Mouse (Mus musculus) common myeloid progenitor, adult 5-6 weeks (primary cell): ENCODE measurements around the gene Smad9. TPM values are rescaled to one million over a fixed set of nuclear protein-coding genes. Genes with fewer than 3 reads are reported as not detected.
A peak's percentile ranks its signal among the peaks of the same experiment; 100 is the strongest.

Experiments used
- ATAC-seq: replicated peaks from 2 replicates; pipeline ENCODE4 v1.8.0; 2016; ENCODE audit warnings: low read depth, mild to moderate bottlenecking, moderate TSS enrichment, inconsistent platforms; ENCODE audit not compliant: poor library complexity, severe bottlenecking
- total RNA-seq: library from RNA; stranded (forward); fragments of 200-1000, 187-1606 nt; gene quantifications from 2 replicates; pipeline ENCODE4 v1.2.3, GENCODE M21; 2017

Gene Smad9
- total RNA-seq, 1 experiment from 2014 or later = not detected

DNA sequence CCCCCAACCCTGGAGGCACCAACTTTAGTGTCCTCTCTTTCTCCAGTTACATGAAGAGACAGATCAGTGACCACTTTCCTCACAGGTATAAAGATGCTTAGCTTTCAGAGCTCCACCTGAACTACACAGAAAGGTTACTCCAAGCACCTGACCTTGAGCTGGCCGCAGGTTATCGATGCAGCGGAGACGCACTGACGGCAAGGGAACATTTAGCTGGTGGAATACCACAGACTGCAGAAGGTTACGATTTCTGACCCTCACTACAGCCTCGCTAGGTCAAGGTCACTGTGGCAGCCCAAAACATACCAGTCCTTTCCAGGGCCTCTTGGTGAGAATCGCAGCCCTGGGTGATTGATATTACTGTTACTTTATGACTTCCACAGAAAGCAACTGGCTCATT is 48.3 kb downstream of the Smad9 start:
- ATAC-seq = no peak

- peak; percentile 16 for ATAC-seq
Observed at GRCm38 (mm10) chr3:54807061-54807661, 51.8 kb downstream of the Smad9 start.

- peak; percentile 85 for ATAC-seq
Observed at GRCm38 (mm10) chr3:54807666-54808217, 52.4 kb downstream of the Smad9 start, which contains the start of gene Rfxap. Rfxap (minus strand) TSS chr3:54807791.

DNA sequence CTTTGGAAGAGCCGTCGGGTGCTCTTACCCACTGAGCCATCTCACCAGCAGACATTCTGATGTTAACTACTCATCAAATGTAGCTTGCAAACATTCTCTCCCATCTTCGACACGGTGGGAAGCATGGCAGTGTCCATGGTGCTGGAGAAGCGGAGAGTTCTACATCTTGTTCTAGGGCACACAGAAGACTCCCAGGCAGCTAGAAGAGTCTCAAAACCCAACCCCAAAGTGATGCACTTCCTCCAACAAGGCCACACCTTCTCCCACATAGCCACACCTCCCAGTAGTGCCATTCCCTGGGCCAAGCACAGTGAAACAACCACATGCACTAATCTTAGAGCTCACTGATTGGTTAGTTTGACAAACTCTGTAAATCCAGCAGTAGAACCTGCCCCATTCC is 53.7 kb downstream of the Smad9 start:
- peak; percentile 27; the same call in 1 of the 2 replicates for ATAC-seq

- ATAC-seq = no peak
Observed at GRCm38 (mm10) chr3:54811616-54812015, 56.2 kb downstream of the Smad9 start.

GRCm38 (mm10) chr3:54813418-54813988 is 58.1 kb downstream of the Smad9 start:
- ATAC-seq = no peak

- ATAC-seq = peak; percentile 71
Observed at GRCm38 (mm10) chr3:54814622-54815021, 59.2 kb downstream of the Smad9 start.

DNA sequence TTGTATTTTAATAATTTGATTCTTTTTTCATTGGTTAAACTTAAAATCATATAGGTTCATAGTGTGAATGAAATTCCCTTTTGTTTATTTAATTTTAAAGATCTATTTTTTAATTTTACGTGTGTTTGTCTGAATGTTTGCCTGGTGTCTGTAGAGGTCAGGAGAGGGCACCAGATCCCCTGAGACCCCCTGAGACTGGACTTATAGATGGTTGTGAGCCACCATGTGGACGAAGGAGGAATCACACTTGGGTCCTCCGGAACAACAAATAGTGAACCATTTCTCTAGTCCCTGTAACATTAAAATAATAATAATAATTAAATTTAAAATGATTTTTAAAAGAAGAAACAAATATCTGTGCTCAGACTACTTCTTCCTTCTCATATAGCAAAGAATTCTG is 59.9 kb downstream of the Smad9 start:
- ATAC-seq = peak; percentile 79

DNA sequence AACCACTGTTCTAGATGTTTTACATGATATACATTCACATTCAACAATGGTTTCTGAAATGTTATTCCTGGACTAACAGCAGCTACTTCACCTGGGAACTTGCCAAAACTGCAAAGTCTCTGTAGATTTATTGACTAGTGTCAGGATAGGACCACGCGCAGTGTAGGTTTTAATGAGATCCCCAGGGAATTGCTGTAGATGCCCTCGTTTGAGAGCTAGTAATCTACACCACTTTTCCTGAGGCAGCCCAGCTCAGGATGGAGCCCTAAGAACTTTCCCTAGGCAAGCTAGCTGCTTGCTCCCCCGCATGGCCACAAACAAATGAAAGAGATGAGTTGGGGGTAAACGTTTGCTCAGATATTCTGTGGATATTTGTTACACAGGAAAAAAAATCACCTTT is 67.1 kb downstream of the Smad9 start:
- no peak for ATAC-seq

DNA sequence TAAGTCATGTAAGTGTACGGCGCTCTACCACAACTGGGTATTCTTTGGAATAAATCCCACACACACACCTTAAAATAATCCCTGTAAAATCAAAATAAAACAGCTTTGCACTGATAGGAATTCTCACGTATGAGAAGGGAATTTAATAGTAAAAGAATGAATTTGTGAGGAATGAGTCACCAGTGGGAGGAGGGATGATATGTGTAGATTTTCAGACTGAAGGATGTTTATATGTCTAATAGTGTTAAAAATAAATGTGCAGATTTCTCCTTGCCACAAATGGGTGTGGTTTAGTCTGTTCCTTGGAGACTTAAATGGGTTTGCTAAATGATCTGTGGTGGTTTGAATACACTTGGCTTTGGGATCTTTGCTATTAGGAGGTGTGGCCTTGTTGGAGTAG is 77.1 kb downstream of the Smad9 start:
- no peak for ATAC-seq

DNA sequence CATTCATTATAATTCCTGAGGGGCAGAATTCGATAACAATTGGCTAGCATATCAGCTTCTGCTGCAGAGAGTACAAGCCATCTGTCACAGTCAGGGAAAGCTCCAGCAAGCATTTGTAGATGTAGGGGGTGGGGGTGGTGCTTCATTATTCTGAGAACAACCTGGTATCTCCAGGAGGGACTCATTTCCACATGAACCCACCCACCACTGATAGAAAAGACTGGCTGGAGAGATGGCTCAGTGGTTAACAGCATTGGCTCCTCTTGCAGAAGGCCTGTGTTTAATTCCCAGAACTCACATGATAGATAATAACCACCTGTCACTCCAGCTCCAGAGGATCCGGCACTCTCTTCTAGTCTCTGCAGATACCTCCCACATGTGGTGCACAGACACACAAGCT is 80.0 kb downstream of the Smad9 start:
- ATAC-seq = no peak

Other genes starting within 250 kb of the Smad9 start
- gene Supt20, start 62.8 kb upstream of the Smad9 start, total RNA-seq = 75.1 and 91.2 TPM in 2 replicates
- gene Gm21958, start 41.2 kb upstream of the Smad9 start, total RNA-seq = 1.1 TPM in 1 of 2 replicates, not detected in the other
- gene Exosc8, start 20.2 kb upstream of the Smad9 start, total RNA-seq = 207 and 282 TPM in 2 replicates
- 35.1 and 40.8 TPM in 2 replicates for gene Alg5, start 20.0 kb upstream of the Smad9 start, total RNA-seq
- 39.8 and 57.0 TPM in 2 replicates for gene Rfxap, start 52.2 kb downstream of the Smad9 start, total RNA-seq
- not detected in 2 replicates for gene Sertm1, start 160.3 kb downstream of the Smad9 start, total RNA-seq